Mouse (Mus musculus) embryonic fibroblast, embryonic 13.5 days (primary cell): ENCODE measurements at regions not wholly inside any gene's neighbourhood (a gene's known extent, or its start where the extent isn't known, plus 50 kb on each side); places are given as distances from the start of the nearest gene placed in this dataset.

ENCODE experiments used
- CTCF ChIP-seq: IDR thresholded peaks from 2 replicates; pipeline ENCODE4 v1.5.1; 2011; ENCODE audit warnings: mild to moderate bottlenecking, control low read depth, low read length, moderate library complexity, borderline replicate concordance; ENCODE audit not compliant: insufficient read depth
- POLR2A ChIP-seq: IDR thresholded peaks from 2 replicates; pipeline ENCODE4 v1.6.1; 2011; ENCODE audit warnings: low read depth, mild to moderate bottlenecking, control low read depth, low read length, moderate library complexity

DNA sequence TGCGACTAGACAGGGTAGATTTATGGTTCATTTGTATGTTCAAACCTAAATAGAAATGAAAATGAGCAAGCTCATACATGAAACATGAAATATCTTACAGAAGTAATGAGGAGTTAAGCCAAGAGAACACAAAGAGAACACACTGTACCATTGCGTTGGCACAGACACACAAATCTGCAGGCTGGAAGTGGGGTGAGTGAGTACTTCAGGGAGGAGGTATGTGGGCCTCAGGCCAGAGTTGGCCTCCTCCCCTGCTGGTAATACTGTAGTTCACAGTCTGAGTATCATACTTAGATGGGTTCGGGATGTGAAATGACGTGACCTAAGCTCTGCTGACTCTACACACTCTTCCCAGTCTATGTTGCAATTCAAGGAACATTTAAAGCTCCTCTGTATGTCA lies 624.1 kb downstream of the Rnf144a start:
- TF ChIP-seq CTCF = no peak
- TF ChIP-seq POLR2A = no peak
